Mouse (Mus musculus): ENCODE measurements around the gene Acvr1.

The Acvr1 gene

GRCm38 (mm10) chr2:58403481-58403880 lies 163.5 kb downstream of the Acvr1 start:
- Histone ChIP-seq H3K27me3 (ENCODE audit: control insufficient read depth, insufficient read depth, low read length, poor library complexity, severe bottlenecking) (no peaks in the 10 kb centered on the region), H3K36me3 (ENCODE audit: control insufficient read depth, insufficient read depth, low read length, poor library complexity, severe bottlenecking) (no peaks in the 10 kb centered on the region)
- DNase-seq (ENCODE audit: low read depth, low spot score) = no peak

- H3K36me3 ChIP-seq (ENCODE audit: control insufficient read depth, insufficient read depth, low read length, poor library complexity, severe bottlenecking) = no peaks in the 10 kb centered on the region
- H3K27me3 ChIP-seq (ENCODE audit: control insufficient read depth, insufficient read depth, low read length, poor library complexity, severe bottlenecking) = no peaks in the 10 kb centered on the region
- no peak for DNase-seq (ENCODE audit: low read depth, low spot score)
These were observed 178.4 kb downstream of the Acvr1 start for GRCm38 (mm10) chr2:58388601-58389000.

- Histone ChIP-seq H3K36me3 (ENCODE audit: control insufficient read depth, insufficient read depth, low read length, poor library complexity, severe bottlenecking) (no peaks in the 10 kb centered on the region), H3K27me3 (ENCODE audit: control insufficient read depth, insufficient read depth, low read length, poor library complexity, severe bottlenecking) (no peaks in the 10 kb centered on the region)
- no peak for DNase-seq (ENCODE audit: low read depth, low spot score)
These were observed 186.9 kb downstream of the Acvr1 start for GRCm38 (mm10) chr2:58380020-58380419.

GRCm38 (mm10) chr2:58379475-58379874 lies 187.5 kb downstream of the Acvr1 start:
- Histone ChIP-seq H3K27me3 (ENCODE audit: control insufficient read depth, insufficient read depth, low read length, poor library complexity, severe bottlenecking) (no peaks in the 10 kb centered on the region), H3K36me3 (ENCODE audit: control insufficient read depth, insufficient read depth, low read length, poor library complexity, severe bottlenecking) (no peaks in the 10 kb centered on the region)
- DNase-seq (ENCODE audit: low read depth, low spot score) = no peak

- Histone ChIP-seq H3K27me3 (ENCODE audit: control insufficient read depth, insufficient read depth, low read length, poor library complexity, severe bottlenecking) (no peaks in the 10 kb centered on the region), H3K36me3 (ENCODE audit: control insufficient read depth, insufficient read depth, low read length, poor library complexity, severe bottlenecking) (no peaks in the 10 kb centered on the region)
- no peak for DNase-seq (ENCODE audit: low read depth, low spot score)
These were observed 189.4 kb downstream of the Acvr1 start for GRCm38 (mm10) chr2:58377417-58378130.

GRCm38 (mm10) chr2:58366196-58366595 lies 200.8 kb downstream of the Acvr1 start:
- Histone ChIP-seq H3K27me3 (ENCODE audit: control insufficient read depth, insufficient read depth, low read length, poor library complexity, severe bottlenecking) (no peaks in the 10 kb centered on the region), H3K36me3 (ENCODE audit: control insufficient read depth, insufficient read depth, low read length, poor library complexity, severe bottlenecking) (no peaks in the 10 kb centered on the region)
- no peak for DNase-seq (ENCODE audit: low read depth, low spot score)

GRCm38 (mm10) chr2:58361361-58362046 lies 205.5 kb downstream of the Acvr1 start:
- no peak for DNase-seq (ENCODE audit: low read depth, low spot score)
- H3K36me3 ChIP-seq (ENCODE audit: control insufficient read depth, insufficient read depth, low read length, poor library complexity, severe bottlenecking) = no peaks in the 10 kb centered on the region
- no peaks in the 10 kb centered on the region for H3K27me3 ChIP-seq (ENCODE audit: control insufficient read depth, insufficient read depth, low read length, poor library complexity, severe bottlenecking)

GRCm38 (mm10) chr2:58358132-58358460 lies 208.9 kb downstream of the Acvr1 start:
- no peaks in the 10 kb centered on the region for H3K27me3 ChIP-seq (ENCODE audit: control insufficient read depth, insufficient read depth, low read length, poor library complexity, severe bottlenecking)
- no peaks in the 10 kb centered on the region for H3K36me3 ChIP-seq (ENCODE audit: control insufficient read depth, insufficient read depth, low read length, poor library complexity, severe bottlenecking)
- DNase-seq (ENCODE audit: low read depth, low spot score) = no peak

- no peaks in the 10 kb centered on the region for H3K27me3 ChIP-seq (ENCODE audit: control insufficient read depth, insufficient read depth, low read length, poor library complexity, severe bottlenecking)
- DNase-seq (ENCODE audit: low read depth, low spot score) = peak; percentile 15
- no peaks in the 10 kb centered on the region for H3K36me3 ChIP-seq (ENCODE audit: control insufficient read depth, insufficient read depth, low read length, poor library complexity, severe bottlenecking)
These were observed 209.4 kb downstream of the Acvr1 start, which contains the start of gene Acvr1c for GRCm38 (mm10) chr2:58357414-58358131. TSS of gene Acvr1c (minus strand) at chr2:58357895.

GRCm38 (mm10) chr2:58357068-58357413 lies 209.9 kb downstream of the Acvr1 start:
- Histone ChIP-seq H3K27me3 (ENCODE audit: control insufficient read depth, insufficient read depth, low read length, poor library complexity, severe bottlenecking) (no peaks in the 10 kb centered on the region), H3K36me3 (ENCODE audit: control insufficient read depth, insufficient read depth, low read length, poor library complexity, severe bottlenecking) (no peaks in the 10 kb centered on the region)
- DNase-seq (ENCODE audit: low read depth, low spot score) = no peak

GRCm38 (mm10) chr2:58354389-58354788 lies 212.6 kb downstream of the Acvr1 start:
- DNase-seq (ENCODE audit: low read depth, low spot score) = no peak
- Histone ChIP-seq H3K27me3 (ENCODE audit: control insufficient read depth, insufficient read depth, low read length, poor library complexity, severe bottlenecking) (no peaks in the 10 kb centered on the region), H3K36me3 (ENCODE audit: control insufficient read depth, insufficient read depth, low read length, poor library complexity, severe bottlenecking) (no peaks in the 10 kb centered on the region)

- Histone ChIP-seq H3K27me3 (ENCODE audit: control insufficient read depth, insufficient read depth, low read length, poor library complexity, severe bottlenecking) (no peaks in the 10 kb centered on the region), H3K36me3 (ENCODE audit: control insufficient read depth, insufficient read depth, low read length, poor library complexity, severe bottlenecking) (no peaks in the 10 kb centered on the region)
- DNase-seq (ENCODE audit: low read depth, low spot score) = no peak
These were observed 214.1 kb downstream of the Acvr1 start for GRCm38 (mm10) chr2:58352846-58353245.

- no peak for DNase-seq (ENCODE audit: low read depth, low spot score)
- H3K27me3 ChIP-seq (ENCODE audit: control insufficient read depth, insufficient read depth, low read length, poor library complexity, severe bottlenecking) = no peaks in the 10 kb centered on the region
- H3K36me3 ChIP-seq (ENCODE audit: control insufficient read depth, insufficient read depth, low read length, poor library complexity, severe bottlenecking) = no peaks in the 10 kb centered on the region
These were observed 216.3 kb downstream of the Acvr1 start for GRCm38 (mm10) chr2:58350657-58351056.
